Mouse (Mus musculus) frontal cortex, postnatal 14 days (tissue): ENCODE measurements around the gene Adamts1.

Experiments
- DNase-seq, 2 experiments: peaks; one replicate each; pipeline ENCODE4 v3.0.0; 2022; ENCODE audit warnings: low spot score in 2 of 2

Gene Adamts1

DNA sequence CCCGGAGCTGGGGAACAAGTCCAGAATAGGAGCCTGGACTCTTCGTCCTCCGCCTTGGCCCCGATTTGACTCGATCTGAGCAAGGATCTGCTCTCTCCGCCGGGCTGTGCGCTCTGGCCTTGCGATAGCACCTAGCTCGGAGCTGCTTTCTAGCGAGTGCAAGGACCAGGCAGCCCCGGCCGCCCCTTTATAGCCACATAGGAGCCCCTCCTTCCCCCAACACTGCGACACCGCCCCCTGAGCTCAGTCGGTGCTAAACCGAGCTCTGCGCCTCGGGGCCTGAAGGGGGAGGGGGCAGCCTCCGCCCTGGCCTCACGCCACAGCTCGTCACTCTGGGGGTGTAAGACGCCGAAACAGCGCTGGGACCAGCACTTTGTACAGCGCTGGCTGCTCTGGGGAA is at the start of gene Adamts1:
Gene Adamts1, minus strand, starts transcription at position 160 of the 400 bp plus-strand sequence.
- DNase-seq: peak; percentile 52 to 54

DNA sequence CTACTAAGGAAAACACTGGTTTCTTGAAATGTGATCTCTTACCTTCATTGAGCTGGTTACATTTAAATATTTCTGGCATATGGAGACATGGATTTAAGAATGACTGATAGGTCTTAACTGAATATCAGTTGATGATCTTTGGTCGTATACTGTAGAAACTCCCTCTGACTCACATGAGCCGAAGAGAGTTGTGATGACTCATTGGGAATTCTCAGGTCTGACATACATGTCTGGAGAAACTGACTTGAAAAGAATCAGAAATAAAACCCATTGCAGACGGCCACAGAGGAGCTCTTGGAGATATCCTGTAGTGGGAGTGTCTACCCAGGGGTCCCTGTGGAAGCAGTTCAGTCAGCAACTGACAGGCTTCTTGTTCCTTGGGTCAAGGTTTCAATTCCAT is 24.2 kb upstream of the Adamts1 start:
- no peak for DNase-seq

DNA sequence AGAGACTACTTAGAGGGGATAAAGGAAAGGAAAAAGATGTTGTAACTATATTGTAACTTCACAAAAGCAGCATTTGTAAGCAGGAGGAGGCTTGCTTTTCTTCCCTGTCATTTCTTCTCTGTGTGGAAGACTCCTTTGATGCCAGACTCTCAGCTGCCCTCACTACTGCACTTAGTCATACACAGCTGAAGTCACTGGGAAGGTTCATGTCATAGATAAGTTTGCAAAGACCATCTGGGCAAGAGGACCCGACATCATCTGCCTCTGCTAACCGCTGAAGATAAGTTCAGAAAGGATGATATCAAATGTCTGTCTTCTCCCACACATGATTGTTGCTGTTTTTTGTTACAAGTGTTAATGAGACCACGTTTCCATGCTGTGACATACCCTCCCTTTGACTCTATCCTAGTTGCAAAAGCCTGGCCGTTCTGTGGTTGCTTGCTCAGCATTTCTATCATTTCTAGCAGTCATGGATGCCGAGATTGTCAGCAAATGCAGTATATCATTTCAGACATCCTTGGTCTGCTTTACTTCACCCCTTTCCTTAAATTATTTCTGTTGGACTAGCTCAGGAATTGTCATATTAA is 19.5 kb upstream of the Adamts1 start:
- DNase-seq: no peak

DNA sequence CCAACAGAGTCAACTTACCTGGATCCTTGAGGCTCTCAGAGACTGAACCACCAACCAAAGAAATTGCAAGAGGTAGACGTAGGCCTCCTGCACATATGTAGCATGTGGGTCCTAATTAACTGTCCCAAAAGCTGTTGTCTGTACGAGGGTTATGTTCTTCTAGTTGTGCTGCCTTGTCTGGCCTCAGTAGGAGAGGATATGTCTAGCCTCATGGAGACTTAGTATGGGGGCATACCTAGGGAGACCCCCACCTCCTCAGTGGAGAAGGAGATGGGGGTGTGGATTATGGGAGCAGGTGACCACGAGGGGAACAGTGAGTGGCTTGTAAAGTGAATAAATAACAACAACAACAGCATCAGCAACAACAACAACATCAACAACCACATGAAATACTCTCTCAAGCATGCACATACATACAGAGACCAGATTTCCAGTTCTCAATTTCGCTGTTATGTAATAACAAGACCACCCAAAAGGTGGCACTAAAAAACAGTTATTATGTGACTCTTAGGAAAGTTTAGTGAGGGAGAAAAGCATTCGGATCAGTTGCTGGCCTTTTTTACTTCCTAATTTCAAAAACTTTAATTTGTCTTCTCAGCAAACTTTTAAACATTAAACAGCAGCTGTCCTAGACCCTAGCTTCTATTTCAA is 17.0 kb upstream of the Adamts1 start:
- no peak for DNase-seq

DNA sequence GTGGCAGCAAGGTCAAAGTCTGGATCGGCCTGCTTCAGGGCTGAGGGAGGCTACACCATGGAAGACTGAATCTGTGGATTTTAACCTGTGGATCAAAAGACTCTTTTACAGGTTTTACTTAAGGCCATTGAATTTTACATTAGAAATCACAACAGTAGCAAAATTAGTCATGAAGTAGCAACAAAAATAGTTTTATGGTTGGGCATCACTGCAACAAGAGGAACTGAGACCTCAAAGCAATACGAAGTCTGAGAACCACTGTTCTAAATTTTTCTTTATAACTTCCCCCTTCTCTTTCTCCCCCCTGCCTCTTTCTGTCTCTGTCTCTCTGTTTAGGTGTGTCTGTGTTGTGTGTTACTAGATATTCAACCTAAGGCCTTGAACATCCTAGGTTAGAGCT is 11.2 kb upstream of the Adamts1 start:
- no peak for DNase-seq

DNA sequence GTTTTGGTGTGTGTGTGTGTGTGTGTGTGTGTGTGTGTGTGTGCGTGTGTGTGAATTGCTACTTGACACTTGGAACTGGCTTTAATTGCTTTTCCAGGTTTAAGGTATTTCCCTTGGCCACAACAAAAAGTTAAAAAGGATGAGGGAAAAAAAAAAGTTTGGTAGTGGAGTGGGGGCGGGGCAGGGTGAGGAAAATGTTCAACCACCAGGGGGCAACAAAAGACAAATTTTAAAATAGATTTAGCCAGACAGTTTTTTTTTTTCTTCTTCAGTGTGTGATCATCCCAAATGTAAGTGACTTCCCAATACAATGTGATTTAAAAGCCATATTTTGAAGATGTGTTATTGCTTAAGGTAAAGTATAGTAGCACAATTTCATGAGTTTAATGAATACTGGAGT is 4.7 kb upstream of the Adamts1 start:
- DNase-seq: peak in 1 of 2 experiments; percentile 56

DNA sequence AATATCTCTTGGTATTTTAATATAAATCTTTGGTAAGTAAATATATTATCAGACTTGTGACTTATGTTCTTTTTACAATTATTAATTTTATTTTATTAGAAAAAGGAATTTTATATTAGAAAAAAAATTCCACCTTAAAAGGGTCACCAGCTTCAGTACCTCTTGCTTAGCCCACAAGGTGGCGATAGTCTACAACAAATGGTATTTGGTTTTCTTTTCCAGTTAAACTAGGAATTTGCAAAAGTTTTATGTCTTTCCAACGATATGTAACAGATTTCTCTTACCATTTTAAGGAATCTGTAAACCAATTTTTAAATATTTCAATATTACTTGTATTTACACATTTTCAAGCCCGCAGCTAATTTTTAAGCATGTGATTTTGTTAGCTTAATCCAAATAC is 4.2 kb upstream of the Adamts1 start:
- peak in 1 of 2 experiments; percentile 41 for DNase-seq

DNA sequence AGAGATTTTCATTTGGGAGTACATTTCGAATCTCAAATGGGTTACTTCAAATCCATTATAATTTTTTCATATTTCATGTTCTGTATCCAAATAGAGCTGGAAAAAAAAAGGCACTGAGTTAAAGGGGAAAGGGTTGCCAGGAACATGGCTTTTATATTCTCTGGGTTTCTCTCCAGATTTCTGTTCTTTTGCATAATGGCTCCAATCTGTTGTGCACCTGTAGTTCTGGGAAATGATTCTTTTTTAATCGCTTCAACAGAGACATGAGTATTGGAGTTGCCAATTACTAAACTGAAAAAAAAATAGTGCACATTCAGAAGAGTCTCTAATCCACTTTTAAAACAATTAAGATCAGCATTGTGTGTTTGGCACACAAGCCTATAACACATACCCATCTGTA is 2.7 kb upstream of the Adamts1 start:
- DNase-seq: no peak

DNA sequence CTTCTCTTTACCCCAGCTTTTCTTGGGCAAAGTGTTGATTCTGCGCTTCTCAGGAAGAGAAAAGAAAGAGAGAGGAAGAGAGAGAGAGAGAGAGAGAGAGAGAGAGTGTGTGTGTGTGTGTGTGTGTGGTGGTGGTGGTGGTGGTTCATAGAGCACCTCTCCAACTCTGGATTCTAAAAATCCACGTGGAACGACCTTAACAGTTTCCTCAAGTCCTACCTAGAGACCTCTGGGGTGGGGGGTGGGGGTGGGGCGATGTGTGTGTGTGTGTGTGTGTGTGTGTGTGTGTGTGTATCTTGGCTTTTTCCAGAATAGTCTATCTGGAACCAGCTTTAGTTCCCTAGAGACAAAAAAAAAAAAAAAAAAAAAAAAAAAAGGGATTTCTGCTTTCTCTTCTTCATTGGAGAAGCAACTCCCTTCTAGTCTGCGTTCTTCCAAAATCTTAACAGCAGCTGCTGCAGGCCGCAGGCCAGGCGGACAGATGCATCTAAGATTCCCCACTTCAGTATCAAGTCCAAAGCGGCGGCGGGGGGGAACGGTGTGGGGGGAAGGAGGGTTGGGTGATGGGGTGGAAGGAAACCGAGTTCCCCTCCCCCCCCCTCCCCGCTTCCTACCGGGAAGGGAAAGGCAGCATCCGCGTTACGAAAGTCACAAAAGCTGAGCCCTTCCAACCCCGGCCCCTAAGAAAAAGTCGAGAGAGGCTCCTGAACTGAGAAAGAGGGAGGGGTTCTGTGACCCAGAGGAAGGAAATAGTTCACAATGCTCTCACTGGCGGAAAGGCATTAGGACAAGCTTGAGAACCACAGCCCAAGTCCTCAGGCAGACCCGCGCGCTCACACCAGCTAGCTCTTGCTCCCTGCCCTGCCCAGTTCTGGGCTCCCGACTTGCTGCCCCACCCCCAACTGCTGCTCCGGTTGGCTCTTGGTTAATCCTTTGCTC is 969 bp upstream of the Adamts1 start:
- DNase-seq: no peak

DNA sequence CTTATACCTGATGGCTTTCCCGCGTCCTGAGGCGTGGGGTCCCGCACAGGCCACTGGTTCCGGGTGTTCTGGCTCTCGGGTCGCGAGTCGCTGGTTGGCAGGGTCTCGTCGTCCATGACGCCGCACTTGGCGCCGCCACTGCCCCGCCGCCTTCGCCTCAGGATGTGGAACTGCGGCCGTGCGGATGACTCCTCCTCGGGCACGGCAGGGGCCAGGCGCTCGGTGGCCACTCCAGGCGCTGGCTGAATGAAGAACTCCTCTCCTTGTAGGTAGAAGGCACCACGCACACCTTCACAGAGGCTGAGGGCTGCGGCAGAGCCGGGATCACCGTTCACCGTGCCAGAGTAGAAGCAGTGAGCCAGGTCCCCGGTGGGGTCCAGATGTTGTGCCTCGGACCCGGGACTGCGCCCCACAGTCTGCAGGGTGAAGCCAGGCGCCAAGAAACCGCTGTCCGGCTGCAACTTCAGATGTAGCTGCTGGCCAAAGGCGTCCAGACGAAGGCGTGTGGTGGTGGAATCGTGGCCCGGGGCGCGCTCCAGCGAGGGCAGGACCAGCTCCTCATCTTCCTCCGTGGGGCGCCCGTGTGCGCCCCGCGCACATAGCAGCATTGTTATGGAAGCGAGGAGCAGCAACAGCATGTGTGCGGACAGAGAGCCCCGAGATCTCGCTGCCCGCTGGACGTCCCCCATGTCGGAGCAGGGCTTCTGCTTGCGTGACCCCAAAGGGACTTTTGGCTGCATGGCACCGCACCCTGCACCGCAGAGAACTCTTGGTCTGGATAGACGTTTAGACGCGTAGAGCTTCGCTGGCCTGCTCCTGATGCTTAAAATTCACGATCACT is 722 bp downstream of the Adamts1 start:
- no peak for DNase-seq

DNA sequence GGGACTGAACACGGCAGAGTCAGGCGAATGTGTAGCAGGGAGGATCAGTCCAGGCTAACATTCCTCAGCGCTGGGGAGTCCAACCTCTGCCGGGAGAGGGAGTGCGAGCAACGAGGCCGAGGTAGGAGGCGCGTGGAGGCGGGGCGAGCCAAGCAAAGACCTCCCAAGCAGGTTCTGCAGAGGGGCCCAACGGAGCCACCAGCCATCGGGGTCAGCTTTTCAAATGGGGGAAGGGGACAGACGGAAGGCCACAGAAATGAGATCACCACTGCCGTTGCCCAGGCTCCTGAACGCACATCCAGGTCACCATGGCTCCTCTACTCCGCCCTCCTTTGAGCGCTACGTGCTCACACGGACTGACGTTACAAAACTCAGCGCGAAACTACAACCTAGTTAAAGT is 1.7 kb downstream of the Adamts1 start:
- DNase-seq: peak; percentile 51 to 68

DNA sequence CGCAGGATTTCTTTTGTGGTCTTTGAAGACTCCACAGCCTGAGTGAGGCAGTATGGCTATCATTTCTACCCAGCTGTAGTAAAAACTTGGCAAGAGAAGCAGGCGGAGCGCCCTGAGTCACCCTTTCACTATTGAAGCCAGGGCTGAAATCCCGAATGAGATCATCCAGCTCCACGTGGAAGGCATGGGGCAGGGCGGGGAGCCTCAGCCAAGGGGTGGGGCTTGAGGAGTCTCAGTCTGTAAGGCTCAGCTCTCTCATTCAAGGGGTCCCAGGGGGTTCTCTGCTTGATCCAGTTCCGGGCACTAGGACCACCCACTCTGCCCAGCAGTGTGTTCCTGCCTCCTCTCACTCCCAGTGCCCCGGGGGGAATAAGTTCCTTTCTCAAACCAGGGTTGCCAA is 2.2 kb downstream of the Adamts1 start:
- peak; percentile 67 to 69 for DNase-seq

DNA sequence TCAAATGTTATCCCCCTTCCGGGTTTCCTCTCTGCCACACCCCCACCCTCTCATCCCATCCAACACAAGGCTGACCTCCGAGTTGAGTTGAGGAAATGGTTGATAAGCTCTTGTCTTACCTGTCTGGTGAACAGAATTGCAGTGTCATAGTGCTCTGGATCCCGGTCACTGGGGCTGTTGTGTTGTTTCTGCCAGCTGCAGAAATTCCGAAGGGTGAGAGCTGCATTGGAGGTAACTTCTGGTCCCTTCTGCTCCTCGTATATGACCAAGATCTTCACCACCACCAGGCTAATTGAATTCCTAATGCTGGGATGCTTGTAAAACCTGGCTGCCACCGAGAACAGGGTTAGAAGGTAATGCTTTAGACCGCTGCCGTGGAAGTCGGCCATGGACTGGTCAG is 2.9 kb downstream of the Adamts1 start:
- DNase-seq: no peak

DNA sequence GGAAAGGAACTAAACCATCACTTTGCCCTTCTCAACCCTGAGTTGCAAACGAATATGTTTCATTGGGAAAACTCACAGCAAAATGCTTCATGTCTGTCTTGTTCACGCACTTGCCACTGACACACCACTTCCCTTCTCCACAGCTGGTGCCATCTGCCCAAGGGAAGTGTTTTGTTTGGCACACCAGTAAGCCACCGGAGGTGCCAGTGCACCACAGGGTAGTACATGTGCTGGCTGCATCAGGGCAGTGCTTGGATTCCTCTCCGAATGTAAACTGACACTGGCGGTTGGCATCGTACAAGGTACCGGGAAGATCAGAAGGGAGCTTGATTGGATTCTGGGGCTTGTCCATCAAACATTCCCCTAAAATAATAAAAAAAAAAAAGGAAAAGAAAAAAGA is 4.6 kb downstream of the Adamts1 start:
- DNase-seq: no peak

DNA sequence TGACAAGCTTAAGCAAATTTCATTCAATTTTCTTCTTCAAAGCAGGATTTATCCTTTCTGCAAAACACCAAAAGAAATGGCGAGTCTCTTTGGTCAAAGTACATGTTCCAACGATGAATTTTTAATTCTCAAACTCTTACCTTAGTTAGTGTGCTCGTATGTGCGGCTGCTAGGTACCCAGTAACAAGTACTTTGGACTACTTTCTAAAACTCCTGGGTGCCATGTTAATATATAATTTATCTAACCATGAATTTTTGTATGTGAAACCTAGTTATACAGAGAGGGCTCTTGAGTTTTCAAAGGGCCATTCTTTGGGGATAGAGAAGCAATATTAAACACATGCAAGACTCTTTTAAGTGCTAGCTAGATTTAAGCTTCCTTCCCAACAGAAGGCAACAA is 5.8 kb downstream of the Adamts1 start:
- no peak for DNase-seq

DNA sequence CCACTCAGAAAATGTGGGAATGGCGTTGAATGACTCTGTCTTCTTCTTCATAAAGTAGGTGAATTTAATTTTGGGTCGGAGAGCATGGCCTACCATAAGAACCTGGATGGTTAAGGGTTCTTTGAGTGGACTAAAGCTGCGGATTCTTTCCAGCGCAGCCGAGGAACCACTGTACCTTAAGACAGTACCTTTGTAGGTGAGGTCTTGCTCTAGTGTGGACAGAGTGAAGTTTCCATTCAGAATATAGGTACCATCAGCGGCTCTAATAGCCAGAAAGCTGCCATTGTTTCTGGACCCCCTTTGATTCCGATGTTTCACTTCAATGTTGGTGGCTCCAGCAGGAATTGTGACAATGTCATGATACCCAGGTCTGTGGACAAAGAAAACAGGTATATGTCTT is 7.2 kb downstream of the Adamts1 start:
- DNase-seq: no peak

DNA sequence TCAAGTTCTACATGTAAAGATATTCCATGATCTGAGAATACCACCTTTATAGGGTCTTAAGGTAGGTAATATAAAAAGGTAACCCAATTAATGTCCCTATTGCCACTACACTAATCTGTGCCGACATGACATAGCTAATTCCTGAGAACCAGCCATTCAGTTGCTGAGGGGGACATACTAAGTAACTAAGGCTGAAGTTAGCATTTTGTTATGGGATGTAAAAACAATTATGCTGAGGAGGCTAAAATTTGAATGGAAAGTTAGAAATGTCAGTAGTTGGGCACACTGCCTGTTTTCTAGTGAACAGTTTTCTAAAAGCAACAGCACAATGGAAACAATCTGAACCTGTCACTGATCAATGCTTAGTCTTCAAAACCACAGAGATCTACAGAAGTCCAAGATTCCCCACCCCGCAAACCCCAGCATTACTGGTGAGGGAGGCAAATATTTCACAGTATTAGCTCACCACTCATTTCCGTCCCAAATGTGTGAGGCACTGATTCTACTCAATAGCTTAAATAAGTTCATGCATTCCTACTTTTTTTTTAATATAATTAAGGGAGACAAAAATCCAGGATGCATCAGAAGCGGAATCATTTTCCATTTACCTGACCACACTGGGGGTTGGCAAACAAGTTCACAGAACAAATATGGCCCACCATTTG is 9.6 kb downstream of the Adamts1 start:
- no peak for DNase-seq

DNA sequence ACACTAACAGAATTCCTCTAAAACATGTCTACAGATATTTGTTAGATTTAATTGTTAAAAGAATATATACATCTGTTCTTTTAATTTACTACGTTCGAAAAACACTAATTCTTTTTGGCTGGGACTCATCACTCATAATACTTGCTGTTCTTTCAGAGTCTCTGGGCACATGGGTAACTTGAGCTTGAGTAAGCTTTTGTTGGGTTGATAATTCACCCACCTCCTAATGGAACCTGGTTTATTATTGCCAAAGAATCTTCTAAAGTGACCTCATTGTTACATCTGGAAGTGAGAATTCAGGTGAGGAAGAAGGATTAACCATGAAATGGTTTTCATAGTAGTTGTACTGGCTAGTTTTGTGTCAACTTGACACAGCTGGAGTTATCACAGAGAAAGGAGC is 21.8 kb downstream of the Adamts1 start:
- no peak for DNase-seq

DNA sequence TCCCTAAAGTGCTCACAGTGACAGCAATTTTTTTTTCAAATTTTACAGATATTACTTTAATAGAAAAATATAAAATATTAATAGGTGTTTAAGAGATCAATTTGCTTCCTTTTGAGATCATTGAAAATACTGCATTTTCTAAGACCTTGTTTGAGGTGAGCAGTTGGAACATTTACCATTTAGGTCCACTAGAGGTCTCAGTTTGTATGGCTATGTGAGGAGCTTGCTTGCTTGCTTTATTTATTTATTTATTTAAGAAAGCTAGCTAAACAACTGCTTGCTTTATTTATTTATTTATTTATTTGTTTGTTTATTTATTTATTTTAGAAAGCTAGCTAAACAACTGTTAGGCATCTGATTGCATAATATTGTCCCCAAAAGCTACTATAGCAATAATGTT is 23.1 kb downstream of the Adamts1 start:
- DNase-seq: no peak

DNA sequence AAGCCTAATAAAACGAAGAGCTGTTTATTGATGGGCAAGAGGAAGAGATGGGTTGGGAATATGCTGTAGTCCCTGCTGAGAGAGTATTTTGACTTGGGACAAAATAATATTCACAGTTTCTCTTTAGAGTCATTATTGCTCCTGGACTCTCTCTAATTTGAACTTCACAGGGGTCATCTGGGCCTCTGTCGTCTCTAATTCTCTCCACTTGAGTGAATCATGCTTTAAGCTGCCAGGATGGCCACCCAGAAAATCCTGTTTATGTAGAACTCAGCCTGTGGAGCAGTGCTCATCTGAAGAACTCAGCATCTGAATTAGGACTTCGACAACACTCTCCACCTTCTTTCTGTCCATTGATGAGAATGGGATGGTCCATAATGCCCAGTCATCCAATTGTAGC is 30.6 kb downstream of the Adamts1 start:
- DNase-seq: no peak

DNA sequence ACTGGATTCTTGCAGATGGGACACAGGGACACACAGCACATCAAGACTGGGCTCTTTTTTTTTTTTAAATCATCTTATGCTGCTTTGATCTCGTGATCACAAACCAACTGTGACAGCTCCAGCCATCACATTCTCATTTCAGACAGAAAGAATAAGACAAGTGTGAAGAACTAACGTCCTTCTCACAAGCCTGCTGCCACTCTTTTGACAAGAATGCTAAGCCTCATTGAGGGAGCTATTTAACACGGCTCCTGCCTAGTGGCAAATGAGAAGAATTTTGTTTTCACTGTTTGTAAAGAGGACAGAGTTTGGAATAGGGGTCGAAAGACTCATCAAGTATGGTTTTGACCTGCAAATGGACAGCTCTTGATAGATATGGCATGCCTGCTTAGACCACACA is 35.6 kb downstream of the Adamts1 start:
- DNase-seq: no peak
